Mouse (Mus musculus): ENCODE measurements at regions not wholly inside any gene's neighbourhood (a gene's known extent, or its start where the extent isn't known, plus 50 kb on each side); places are given as distances from the start of the nearest gene placed in this dataset.

DNA sequence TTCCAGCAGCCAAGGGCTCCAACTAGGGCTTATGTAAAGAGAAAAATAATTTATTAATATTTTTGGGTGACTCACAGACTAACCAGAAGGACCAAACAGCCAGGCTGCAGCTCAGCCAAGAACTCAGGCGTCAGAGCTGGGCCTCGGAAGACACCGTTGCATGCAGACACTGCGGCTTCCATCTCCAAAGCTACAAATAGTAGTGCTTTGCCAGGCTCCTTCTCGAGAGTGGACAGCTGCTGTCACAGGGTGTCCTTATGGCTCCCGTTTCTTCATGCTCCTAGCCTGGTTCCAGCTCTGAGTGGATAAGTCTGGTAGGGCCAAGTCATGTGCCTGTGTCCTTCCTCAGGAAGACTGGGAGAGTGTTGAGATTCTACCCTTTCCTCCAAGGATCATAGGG is 190.8 kb upstream of the Creb1 start:
- Histone ChIP-seq H3K36me3 (no peaks in the 10 kb centered on the region), H3K9me3 (no peaks in the 10 kb centered on the region), H3K27me3 (no peaks in the 10 kb centered on the region; the same call in 1 of the 2 replicates), H3K4me1 (no peaks in the 10 kb centered on the region), H3K4me3 (no peak overlapping the region), H3K9ac (no peak overlapping the region), H3K27ac (no peak overlapping the region), H3K4me2 (no peak overlapping the region)
- no peak for ATAC-seq (ENCODE audit: insufficient number of reproducible peaks, low FRiP score, low TSS enrichment, low read depth)
- 85% methylated on average over 6 of the region's 6 CpGs for WGBS

DNA sequence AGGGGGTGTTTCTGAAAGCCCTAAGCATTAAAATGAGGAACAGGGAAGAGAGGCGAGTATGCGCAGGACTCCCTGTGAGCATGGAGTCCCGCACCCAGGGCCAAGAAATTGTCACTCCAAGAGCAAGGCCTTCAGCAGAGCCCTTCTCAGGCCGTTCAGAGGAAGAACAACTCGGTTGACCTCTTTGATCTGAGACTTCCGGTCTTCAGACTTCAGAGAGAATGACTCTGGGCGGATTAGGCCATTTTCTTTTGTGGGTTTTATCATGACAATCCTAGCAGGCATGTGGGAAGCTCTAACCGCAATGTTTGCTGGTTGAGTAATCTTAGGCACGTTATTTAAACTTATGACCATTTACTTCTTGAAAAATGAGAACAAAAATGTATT is 193.9 kb upstream of the Creb1 start:
- no peaks in the 10 kb centered on the region for H3K9me3 ChIP-seq
- 41% methylated on average over 9 of the region's 9 CpGs for whole genome bisulfite sequencing

DNA sequence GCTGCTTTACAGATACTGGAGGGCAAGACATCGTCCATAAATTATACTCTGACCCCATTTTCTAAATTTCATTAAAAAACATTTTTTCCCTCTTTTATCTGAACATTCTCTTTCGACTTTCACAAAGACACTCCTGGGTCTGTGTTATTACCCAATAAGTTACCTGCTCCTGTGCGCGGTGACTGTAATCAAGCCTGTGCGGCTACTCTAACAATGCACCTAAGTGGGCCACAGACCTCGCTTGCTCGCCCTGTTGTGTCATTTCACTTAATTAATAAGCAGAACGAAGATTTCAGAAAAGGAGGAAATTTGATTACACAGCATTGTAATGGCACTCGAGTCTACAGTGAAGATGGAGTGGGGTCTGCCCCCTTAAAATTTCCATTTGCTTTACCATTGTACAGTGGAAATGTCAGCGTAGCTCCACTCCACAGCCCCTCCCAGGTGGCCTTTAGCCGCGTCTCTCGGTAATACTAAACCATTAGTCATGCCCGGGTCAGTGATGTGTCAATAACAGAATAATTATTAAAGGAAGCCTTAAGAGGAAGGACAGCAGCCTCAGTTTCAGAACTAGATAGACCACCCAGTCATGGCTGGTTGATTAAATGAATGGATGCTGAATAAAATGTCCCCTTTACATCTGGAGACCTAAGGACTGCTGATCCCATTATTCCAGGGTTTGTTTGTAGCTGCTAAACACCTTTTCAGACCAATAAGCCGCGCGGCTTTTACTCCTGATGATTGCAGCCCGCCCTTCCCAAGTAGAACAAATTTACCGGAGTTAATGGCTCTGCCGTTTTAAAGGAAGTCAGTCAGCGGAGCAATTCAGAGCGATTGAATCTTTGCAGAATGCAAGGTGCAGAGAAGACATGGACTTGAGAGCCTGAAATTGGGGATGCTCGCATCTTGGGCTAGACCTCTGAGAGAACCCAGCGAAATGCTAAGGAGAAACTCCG is 194.5 kb upstream of the Creb1 start:
- Histone ChIP-seq H3K9me3 (no peaks in the 10 kb centered on the region), H3K9ac (no peak overlapping the region), H3K4me3 (no peak overlapping the region), H3K4me1 (no peaks in the 10 kb centered on the region), H3K36me3 (no peaks in the 10 kb centered on the region), H3K27ac (no peak overlapping the region), H3K4me2 (no peak overlapping the region), H3K27me3 (no peaks in the 10 kb centered on the region; the same call in 1 of the 2 replicates)
- no peak for ATAC-seq (ENCODE audit: insufficient number of reproducible peaks, low FRiP score, low TSS enrichment, low read depth)
- 65% methylated on average over 25 of the region's 25 CpGs for WGBS

More for the DNA sequence above, 193.9 kb upstream of the Creb1 start:
- no peaks in the 10 kb centered on the region; the same call in 1 of the 2 replicates for H3K27me3 ChIP-seq
- H3K27ac ChIP-seq = no peak overlapping the region
- no peak for ATAC-seq (ENCODE audit: insufficient number of reproducible peaks, low FRiP score, low TSS enrichment, low read depth)
- no peak overlapping the region for H3K9ac ChIP-seq
- no peaks in the 10 kb centered on the region for H3K36me3 ChIP-seq
- no peaks in the 10 kb centered on the region for H3K4me1 ChIP-seq
- no peak overlapping the region for H3K4me2 ChIP-seq
- no peak overlapping the region for H3K4me3 ChIP-seq

DNA sequence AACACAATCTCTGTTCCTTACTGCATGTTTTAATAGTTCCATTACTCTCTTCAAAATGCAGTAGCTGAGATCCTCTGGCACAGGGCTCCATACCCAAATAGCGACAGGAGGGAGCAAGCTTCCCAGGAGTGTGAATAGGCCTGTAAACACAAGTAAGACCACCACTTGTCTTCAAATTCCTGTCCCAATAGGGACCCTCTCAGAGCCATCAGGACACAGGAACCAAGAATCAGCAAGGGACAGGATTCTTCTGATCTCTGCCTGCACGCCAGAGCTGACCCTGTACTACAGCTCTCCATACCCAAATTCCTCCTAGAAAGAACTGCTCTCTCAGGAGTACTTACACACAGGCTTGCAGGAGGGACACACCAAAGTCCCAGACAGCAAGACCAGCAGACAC is 200.9 kb upstream of the Creb1 start:
- no peaks in the 10 kb centered on the region for H3K27me3 ChIP-seq
- H3K36me3 ChIP-seq = no peaks in the 10 kb centered on the region
- H3K9ac ChIP-seq = no peak overlapping the region
- ATAC-seq (ENCODE audit: insufficient number of reproducible peaks, low FRiP score, low TSS enrichment, low read depth) = no peak
- 73% methylated on average over 2 of the region's 2 CpGs for WGBS
- no peak overlapping the region for H3K27ac ChIP-seq
- H3K4me1 ChIP-seq = no peaks in the 10 kb centered on the region
- no peaks in the 10 kb centered on the region for H3K9me3 ChIP-seq
- H3K4me3 ChIP-seq = no peak overlapping the region
- no peak overlapping the region for H3K4me2 ChIP-seq

DNA sequence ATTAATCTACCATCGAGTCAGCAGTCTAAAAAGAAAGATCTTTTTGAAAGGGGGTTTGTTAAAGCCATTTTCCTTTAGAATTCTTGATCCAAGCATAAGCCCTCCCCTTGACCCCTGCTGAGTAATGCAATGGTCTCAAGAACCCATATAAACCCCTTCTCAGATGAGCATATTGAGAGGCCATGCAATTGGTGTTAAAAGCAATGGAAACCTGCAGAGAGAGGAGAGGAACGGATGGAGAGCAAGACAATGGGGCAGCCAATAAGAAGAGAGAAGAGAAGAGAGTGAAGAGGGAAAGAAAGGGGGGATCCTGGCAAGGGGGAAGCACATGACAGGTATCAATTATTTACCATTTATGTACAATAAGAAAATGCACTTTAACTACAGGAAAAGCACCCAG is 201.7 kb upstream of the Creb1 start:
- no peaks in the 10 kb centered on the region for H3K36me3 ChIP-seq
- H3K4me2 ChIP-seq = no peak overlapping the region
- no peak overlapping the region for H3K27ac ChIP-seq
- H3K4me3 ChIP-seq = no peak overlapping the region
- no peak for ATAC-seq (ENCODE audit: insufficient number of reproducible peaks, low FRiP score, low TSS enrichment, low read depth)
- WGBS = 63% methylated on average over 2 of the region's 2 CpGs
- no peak overlapping the region for H3K9ac ChIP-seq
- no peaks in the 10 kb centered on the region for H3K27me3 ChIP-seq
- H3K9me3 ChIP-seq = no peaks in the 10 kb centered on the region
- H3K4me1 ChIP-seq = no peaks in the 10 kb centered on the region

DNA sequence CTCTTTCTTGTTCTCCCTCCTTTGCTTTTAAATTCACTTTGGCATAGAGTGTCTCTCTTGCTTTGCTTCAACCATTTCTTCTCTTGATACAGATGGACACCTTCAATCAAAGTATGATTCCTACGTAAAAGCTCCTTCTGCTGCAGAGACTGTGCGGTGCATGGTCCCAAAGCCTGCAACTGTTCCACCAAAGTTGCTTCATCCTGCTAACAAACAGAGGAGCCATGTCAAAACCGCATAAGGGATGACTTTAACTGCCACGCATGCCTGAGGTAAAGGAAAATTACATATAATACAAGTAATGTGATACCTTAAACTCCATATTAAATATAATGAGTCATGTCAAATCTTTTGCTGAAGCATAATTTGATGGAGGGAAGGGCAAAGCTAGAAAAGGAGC is 200.1 kb upstream of the Klf7 start:
- H3K4me3 ChIP-seq = no peak overlapping the region
- no peak overlapping the region for H3K27ac ChIP-seq
- H3K4me2 ChIP-seq = no peak overlapping the region
- no peaks in the 10 kb centered on the region for H3K27me3 ChIP-seq
- ATAC-seq (ENCODE audit: insufficient number of reproducible peaks, low FRiP score, low TSS enrichment, low read depth) = no peak
- no peaks in the 10 kb centered on the region for H3K36me3 ChIP-seq
- H3K4me1 ChIP-seq = no peaks in the 10 kb centered on the region
- no peak overlapping the region for H3K9ac ChIP-seq
- H3K9me3 ChIP-seq = no peaks in the 10 kb centered on the region
- 75% methylated on average over 4 of the region's 4 CpGs for WGBS

DNA sequence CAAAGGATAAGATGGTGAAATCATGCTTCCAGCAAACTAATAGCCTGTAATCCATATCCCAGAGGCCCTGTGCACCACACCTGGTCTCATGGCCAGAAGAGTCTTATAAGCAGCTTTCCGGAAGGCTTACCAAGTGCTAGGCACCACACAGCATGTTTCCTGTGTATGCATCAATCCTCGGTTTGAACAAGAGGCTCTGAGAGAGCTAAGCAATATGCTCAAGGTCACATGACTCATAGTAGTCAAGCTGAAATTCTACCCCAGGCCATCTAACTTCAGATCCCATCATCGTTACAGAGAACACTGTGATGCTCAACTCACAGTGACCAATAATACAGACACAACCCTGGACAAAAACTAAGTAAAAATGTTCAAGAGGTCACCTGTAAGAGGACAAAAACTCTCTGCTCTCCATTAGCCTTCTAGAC is 197.1 kb upstream of the Klf7 start:
- Histone ChIP-seq H3K4me1 (no peaks in the 10 kb centered on the region; the same call in 1 of the 2 replicates), H3K27ac (no peak overlapping the region), H3K4me3 (no peak overlapping the region), H3K27me3 (no peaks in the 10 kb centered on the region), H3K9me3 (no peaks in the 10 kb centered on the region), H3K9ac (no peak overlapping the region), H3K4me2 (no peak overlapping the region), H3K36me3 (no peaks in the 10 kb centered on the region)
- ATAC-seq (ENCODE audit: insufficient number of reproducible peaks, low FRiP score, low TSS enrichment, low read depth) = no peak
- WGBS = 56% methylated on average over 3 of the region's 3 CpGs

DNA sequence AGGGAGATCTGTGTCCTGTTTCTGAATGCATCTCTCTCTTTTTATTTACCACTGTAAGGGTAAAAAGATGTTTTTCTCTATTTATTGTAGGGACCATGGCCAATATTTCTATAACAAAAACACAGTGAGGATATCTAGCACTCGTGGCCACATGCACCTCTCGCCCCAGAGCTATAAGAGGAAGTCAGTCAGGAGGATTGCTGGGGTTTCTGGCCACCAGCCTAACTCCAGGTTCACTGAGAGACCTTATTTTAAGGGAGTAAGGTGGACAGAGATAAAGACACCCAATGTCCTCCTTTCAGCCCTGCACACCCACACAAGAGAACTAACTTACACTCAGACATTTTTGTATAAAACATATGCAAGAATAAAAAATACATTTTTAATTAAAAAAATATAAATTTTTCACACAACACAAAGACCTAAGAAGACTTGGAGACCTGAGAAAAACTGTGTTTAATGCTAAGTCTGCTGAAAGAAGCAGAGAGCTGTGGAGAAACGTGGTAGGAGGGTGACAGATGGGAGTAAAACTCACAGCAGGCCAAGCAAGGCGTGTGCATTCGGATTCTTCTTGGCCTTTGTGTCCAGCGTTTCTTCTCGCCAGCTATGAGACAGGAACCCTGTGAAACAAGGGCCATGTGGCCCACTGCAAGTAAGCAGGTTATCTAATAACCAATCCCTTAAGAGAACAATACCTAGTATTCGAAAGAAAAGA is 196.5 kb upstream of the Klf7 start:
- ATAC-seq (ENCODE audit: insufficient number of reproducible peaks, low FRiP score, low TSS enrichment, low read depth) = no peak
- Histone ChIP-seq H3K36me3 (no peaks in the 10 kb centered on the region), H3K9me3 (no peaks in the 10 kb centered on the region), H3K4me2 (no peak overlapping the region), H3K27me3 (no peaks in the 10 kb centered on the region), H3K9ac (no peak overlapping the region), H3K4me3 (no peak overlapping the region), H3K27ac (no peak overlapping the region), H3K4me1 (no peaks in the 10 kb centered on the region; the same call in 1 of the 2 replicates)
- 74% methylated on average over 8 of the region's 8 CpGs for WGBS

DNA sequence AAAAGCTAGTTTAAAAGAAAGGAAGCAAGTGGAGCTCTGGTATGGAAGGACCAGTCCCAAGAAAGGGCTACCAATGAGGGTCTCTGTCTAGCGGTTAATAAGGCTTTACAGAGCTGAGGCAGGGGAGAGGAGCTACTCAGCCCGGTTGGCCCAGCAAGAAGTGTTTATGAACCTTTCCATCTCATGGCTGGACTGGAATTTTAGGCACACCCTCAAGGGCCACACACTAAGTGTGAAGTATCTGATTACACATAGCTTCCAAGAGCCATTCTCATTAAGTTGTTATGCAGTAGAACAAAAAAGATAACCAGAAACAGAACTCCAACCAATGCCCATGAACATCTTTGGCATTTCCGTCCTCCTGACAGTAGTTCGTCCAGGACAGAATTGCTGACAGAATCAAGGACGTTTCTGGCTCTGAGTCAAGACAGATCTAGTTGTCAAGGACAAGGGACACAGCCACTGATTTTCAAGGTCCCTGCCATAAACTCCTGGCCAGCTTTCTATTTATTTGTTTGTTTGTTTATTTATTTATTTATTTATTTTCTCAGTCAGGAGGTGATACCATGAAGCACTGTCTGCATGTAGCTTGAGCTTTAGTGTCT is 195.1 kb upstream of the Klf7 start:
- Histone ChIP-seq H3K4me2 (no peak overlapping the region), H3K9me3 (no peaks in the 10 kb centered on the region), H3K9ac (no peak overlapping the region), H3K27ac (no peak overlapping the region), H3K36me3 (no peaks in the 10 kb centered on the region), H3K4me3 (no peak overlapping the region), H3K27me3 (no peaks in the 10 kb centered on the region), H3K4me1 (no peaks in the 10 kb centered on the region; the same call in 1 of the 2 replicates)
- no peak for ATAC-seq (ENCODE audit: insufficient number of reproducible peaks, low FRiP score, low TSS enrichment, low read depth)
- 54% methylated on average over 5 of the region's 5 CpGs for WGBS

DNA sequence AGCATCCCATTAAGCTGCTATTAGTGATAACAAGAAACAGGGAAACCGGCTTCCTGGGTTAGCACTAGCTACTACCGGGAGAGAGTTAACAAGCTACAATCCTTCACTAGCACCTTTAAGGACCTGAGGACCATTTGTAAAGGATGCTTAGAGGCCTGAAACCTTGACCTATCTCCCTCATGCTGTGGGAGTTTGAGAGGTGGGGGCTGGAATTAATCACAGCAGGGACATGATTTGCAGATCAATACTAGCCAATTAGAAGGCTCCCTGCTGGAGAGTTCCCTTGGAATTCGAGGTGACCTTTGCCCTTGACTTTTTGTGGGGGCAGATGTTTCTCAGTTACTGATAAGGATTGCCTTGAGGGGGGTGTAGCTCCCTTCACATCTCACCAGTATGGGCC is 189.3 kb upstream of the Klf7 start:
- H3K36me3 ChIP-seq = no peaks in the 10 kb centered on the region
- no peaks in the 10 kb centered on the region for H3K9me3 ChIP-seq
- H3K27ac ChIP-seq = no peak overlapping the region
- H3K4me2 ChIP-seq = no peak overlapping the region
- H3K4me3 ChIP-seq = no peak overlapping the region
- H3K27me3 ChIP-seq = no peaks in the 10 kb centered on the region
- 20% methylated on average over 3 of the region's 3 CpGs for WGBS
- H3K4me1 ChIP-seq = no peaks in the 10 kb centered on the region
- ATAC-seq (ENCODE audit: insufficient number of reproducible peaks, low FRiP score, low TSS enrichment, low read depth) = no peak
- no peak overlapping the region for H3K9ac ChIP-seq

DNA sequence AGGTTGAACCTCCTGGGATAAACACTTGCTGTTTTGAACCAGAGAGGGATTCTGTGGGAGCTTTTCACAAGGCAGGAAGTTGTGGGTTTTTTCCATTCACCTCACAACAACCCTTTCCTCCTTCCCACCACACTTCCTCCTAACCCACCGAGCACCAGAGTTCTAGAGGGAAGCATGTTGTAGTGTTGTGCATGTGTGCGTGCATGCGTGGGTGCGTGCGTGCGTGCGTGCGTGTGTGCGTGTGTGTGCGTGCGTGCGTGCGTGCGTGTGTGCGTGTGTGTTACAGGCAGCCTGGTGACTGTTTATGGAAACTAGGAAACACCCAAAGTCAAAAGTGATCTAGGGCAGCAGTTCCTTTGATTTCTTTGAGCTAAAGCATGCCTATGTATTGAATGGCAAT is 186.5 kb upstream of the Klf7 start:
- 91% methylated on average over 15 of the region's 15 CpGs for WGBS
- ATAC-seq (ENCODE audit: insufficient number of reproducible peaks, low FRiP score, low TSS enrichment, low read depth) = no peak
- Histone ChIP-seq H3K4me3 (no peak overlapping the region), H3K27me3 (no peaks in the 10 kb centered on the region), H3K27ac (no peak overlapping the region), H3K4me2 (no peak overlapping the region), H3K9me3 (no peaks in the 10 kb centered on the region), H3K36me3 (no peaks in the 10 kb centered on the region), H3K9ac (no peak overlapping the region), H3K4me1 (peaks cover 3% of the 10 kb centered on the region)

DNA sequence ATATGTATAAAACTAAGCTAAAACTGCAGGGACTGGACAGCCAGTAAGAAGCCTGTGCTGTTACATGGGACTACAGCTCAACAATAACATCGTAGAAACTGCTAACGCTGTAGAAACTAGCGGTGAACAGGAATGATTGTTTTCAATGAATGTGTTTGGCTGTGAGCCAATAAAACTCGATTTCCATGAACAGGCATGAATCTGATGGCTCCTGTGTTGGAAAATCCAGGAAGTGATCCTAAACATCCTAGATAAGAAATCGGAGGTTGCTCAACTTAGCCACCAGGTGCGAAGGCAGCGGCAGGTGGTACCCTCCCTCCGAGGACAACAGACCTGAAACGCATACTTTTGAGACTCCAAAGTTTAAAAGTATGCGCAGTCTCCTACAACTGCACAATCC is 186.0 kb upstream of the Klf7 start:
- ATAC-seq (ENCODE audit: insufficient number of reproducible peaks, low FRiP score, low TSS enrichment, low read depth) = no peak
- Histone ChIP-seq H3K4me1 (peaks cover 3% of the 10 kb centered on the region), H3K4me3 (no peak overlapping the region), H3K36me3 (no peaks in the 10 kb centered on the region), H3K9me3 (no peaks in the 10 kb centered on the region), H3K9ac (no peak overlapping the region), H3K4me2 (no peak overlapping the region), H3K27me3 (no peaks in the 10 kb centered on the region), H3K27ac (no peak overlapping the region)
- 59% methylated on average over 10 of the region's 10 CpGs for WGBS
